Mouse (Mus musculus): ENCODE data around the gene Grap2. TPM values are rescaled to one million over a fixed set of nuclear protein-coding genes. Genes with fewer than 3 reads are reported as not detected.

Grap2 gene
- total RNA-seq, 2 experiments from 2014 or later: 0.64 to 1.3 TPM

DNA sequence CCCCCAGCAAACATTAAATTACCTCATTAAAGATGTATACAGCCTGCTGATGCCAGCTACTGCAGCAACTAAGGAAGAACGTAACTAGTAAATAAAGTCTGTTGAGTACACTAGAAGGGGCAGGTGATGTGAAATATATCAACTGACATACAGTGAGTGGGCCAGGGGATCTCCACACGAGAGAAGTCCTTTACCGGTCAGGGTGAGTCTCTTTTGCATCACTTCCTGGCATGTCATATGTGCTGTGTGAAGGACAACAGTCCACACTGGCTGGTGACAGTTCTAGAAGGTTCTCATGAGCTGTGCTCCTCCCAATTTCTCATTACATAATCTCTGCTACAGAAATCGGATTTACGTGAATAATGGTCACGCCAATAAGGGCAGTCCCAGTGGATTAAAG is 20.3 kb downstream of the Grap2 start:
- intact Hi-C loops (cut with DNase I): no loop called here
- no peak for DNase-seq (ENCODE audit: low spot score in 2 of 2)

DNA sequence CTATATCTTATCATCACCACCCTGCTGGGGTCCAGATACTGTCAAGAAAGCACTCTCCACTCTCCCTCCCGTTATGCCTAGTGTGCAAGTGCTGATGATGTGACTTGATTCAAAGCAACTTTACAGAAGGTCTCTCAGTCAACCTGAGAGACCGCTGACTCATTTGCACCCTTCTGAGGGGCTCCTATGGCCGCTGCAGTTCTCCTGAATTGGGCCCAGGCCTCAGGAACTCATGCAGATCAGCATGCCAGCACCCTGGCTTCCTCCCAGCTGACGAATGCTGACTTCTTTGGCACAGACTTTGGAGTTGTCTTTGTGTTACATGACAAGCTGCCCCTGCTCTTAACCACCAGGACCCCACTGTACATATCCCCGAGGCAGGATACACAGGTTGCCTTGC is 21.5 kb downstream of the Grap2 start:
- intact Hi-C loops (cut with DNase I): no loop called here
- DNase-seq (ENCODE audit: low spot score in 2 of 2): no peak

DNA sequence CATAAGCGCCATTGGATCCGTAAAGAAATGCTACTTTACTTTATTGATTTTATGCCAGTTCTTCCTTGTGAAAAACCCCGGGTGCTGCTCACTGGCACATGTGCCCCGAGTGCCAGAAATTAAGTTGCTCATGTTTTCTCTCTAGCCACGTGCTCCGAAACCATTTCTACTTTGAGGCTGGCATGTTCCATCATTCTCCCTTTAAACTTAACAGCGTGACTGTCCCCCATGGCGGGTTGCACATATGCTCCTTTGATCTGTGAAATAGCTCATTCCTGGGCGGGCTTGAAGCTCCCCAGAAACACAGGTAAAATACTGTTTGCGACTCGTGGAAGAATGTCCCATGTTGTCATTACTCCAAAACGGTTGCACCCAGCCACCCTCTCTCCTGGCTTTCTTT is 26.4 kb downstream of the Grap2 start:
- no peak for DNase-seq (ENCODE audit: low spot score in 2 of 2)
- intact Hi-C loops (cut with DNase I): no loop called here

DNA sequence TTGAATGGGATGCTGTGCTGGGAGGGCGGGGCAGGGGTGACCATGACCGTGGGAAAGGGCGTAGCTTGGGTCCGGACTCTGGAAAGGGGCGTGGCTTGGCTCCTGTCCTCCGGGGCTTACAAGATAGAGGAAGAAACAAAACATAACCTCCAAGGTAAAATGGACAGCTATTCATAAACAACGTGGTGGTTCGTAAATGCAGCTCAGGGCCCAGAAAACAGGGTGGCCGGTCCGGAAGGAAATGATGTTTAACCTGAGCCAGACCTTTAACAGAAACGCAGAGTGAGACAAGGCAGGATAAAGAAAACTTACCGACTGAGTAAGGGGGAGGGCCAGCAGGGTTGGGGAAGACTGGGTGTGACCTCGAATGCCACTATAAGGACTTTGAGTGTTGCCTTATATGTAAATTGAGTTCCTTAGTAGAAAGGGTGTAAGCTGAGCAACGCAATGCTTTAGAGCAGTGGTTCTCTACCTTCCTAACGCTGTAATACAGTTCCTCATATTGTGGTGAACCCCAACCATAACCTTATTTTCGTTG is 26.9 kb downstream of the Grap2 start:
- intact Hi-C loops (cut with DNase I): no loop called here
- no peak for DNase-seq (ENCODE audit: low spot score in 2 of 2)

DNA sequence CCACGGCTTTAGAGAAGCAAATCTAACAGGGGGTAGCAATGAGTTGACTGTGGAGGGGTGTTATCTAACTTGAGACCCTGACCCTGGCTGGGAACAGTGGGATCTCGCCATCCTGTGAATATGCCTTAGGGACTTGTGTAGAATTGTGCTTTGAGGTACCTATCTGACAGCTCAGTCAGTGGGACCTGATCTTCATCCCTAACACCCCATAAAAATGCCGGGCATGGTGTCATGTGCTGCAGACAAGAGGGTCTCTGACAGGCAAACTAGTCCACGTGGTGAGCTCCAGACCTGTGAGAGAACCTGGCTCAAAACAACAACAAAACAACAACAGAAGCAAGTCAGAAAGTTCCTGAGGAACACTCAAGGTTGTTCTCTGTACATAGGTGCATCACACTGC is 27.4 kb downstream of the Grap2 start:
- DNase-seq (ENCODE audit: low spot score in 2 of 2): no peak
- intact Hi-C loops (cut with DNase I): no loop called here

DNA sequence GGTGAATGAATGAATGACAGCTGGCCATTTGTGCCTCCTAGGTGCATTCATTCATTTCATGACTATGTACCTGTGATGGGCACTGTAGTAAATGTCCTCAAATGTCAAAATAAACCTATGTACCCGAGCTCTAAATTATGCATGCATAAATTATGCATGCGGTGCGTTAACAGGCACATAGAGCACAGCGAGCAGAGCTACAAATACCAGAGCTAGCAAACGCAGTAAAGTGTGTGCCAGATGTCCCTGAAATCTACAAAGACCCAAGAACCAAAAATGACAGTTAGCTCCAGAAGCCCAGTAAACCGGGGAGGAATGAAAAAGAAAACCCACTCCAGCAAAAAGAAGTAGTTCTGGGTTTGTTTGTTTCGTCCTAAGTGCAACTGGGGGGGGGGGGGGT is 29.1 kb downstream of the Grap2 start:
- intact Hi-C loops (cut with DNase I): no loop called here
- peak in 1 of 2 experiments; percentile 37 for DNase-seq (ENCODE audit: low spot score in 2 of 2)

DNA sequence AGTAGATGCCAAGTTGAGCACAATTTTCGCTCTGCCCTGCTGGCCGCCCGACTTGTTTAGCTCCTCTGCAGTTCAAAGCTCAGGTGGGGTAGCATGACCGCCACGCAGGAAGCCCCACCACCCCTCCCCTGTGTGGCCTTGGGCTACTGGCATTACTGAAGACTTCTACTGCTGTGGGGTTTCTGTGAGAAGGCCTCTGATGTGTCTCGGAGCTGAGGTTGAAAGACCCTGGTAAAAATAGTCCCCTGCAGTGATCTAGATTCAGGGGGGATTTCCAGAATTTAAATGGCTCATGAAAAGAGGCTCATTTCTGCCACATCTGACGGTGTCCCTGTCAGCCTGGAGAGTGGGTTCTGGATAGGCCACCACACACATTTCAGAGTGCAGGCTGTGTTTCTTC is 30.1 kb downstream of the Grap2 start:
- no peak for DNase-seq (ENCODE audit: low spot score in 2 of 2)
- intact Hi-C loops (cut with DNase I): no loop called here

DNA sequence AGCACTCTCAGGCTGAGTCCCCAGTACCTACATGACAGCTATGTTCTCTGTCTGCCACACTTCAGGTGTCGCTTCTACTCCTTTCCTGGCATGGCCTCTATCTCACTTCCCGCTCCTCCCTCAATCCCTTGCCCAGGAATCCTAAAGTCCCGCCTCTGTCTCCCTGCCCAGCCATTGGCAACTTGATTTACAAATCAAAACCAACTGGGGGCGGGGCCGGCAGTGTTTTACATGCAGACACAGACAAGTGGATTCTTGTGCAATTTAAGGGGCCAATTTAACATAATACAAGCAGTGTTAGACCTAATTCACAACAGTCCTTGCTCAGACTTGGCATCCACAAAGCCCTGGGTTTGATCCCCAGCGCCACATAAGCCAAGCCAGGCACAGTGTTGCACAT is 31.6 kb downstream of the Grap2 start:
- DNase-seq (ENCODE audit: low spot score in 2 of 2): no peak
- intact Hi-C loops (cut with DNase I): no loop called here

DNA sequence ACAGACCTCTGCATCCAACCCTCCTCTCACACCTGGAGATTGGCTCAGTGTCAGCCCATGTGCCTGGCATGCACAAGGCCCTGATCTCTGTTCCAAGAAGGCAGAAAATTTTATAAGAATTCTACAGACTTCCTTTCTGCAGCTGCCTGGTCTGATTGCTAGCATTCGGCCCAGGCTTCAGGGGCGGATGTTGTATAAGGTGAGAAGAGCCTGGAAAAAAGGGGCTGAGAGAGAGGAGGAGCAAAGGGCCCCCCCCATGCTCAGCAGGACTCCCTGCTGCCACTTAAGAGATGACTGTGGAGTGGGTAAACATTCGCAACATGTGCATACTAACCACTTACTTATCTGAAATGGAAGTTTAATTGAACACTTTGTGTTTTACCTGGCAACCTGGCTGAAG is 35.6 kb downstream of the Grap2 start:
- no peak for DNase-seq (ENCODE audit: low spot score in 2 of 2)
- intact Hi-C loops (cut with DNase I): no loop called here

DNA sequence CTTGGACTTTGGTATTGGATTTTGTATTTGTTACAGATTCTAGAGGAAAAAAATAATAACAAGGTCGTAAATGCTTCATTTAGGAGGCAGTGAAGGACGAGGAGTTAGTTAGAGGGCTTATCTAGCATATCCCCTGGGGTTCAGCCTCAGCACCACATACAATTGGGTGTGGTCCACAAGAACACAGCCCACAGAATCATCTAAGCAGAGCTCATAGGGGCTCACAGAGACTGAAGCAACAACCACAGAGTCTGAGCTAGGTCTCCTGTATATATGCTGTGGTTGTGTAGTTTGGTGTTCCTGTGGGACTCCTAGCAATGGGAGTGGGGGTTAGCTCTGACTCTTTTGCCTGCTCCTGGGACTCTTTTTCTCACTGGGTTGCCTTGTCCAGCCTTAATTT is 37.9 kb downstream of the Grap2 start:
- intact Hi-C loops (cut with DNase I): loop anchor here (5.0 kb wide), 1 partner anchor 78 kb away; no protein-coding TSS in a partner anchor
- DNase-seq (ENCODE audit: low spot score in 2 of 2): no peak

DNA sequence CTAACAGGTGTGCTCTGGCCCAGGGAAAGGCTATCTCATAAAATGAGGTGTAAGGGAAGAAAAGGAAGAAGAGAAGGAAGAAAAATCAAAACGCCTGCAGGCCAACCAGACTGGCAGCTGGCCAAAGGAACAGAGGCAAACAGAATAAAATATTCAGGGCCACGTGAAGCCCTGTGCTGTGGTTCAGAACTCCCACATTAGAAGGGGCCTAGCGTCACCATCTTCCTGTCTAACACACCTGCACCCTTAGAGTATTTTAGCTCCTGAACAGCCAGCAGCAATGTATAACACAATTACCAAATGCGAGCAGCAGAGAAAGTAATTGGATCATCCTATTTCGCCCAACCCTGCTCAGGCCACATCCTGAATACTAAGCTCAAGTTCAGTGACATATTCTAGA is 39.1 kb downstream of the Grap2 start:
- DNase-seq (ENCODE audit: low spot score in 2 of 2): no peak
- intact Hi-C loops (cut with DNase I): loop anchor here (5.0 kb wide), 1 partner anchor 79 kb away; no protein-coding TSS in a partner anchor

DNA sequence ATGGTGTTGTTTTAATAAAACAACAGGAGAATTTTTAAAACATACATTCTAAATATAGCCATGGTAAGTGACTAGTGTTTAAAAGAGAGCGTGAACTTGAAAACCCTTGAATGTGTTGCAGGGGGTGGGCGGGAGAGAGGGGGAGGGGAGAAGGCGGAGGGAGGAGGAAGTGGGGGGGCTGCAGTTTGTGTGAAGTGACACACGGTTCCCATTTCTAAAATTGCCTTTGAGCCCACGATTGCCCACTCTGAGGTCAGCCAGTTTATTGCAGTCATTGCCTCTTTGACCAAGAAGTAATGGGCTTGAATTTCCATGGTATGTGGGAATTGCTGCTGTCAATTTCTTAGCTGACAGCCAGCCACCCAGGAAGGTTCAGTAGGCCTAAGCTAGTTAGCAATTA is 41.5 kb downstream of the Grap2 start:
- intact Hi-C loops (cut with DNase I): loop anchor here (2.0 to 5.0 kb wide), 2 partner anchors 21 to 82 kb away; no protein-coding TSS in a partner anchor
- no peak for DNase-seq (ENCODE audit: low spot score in 2 of 2)

DNA sequence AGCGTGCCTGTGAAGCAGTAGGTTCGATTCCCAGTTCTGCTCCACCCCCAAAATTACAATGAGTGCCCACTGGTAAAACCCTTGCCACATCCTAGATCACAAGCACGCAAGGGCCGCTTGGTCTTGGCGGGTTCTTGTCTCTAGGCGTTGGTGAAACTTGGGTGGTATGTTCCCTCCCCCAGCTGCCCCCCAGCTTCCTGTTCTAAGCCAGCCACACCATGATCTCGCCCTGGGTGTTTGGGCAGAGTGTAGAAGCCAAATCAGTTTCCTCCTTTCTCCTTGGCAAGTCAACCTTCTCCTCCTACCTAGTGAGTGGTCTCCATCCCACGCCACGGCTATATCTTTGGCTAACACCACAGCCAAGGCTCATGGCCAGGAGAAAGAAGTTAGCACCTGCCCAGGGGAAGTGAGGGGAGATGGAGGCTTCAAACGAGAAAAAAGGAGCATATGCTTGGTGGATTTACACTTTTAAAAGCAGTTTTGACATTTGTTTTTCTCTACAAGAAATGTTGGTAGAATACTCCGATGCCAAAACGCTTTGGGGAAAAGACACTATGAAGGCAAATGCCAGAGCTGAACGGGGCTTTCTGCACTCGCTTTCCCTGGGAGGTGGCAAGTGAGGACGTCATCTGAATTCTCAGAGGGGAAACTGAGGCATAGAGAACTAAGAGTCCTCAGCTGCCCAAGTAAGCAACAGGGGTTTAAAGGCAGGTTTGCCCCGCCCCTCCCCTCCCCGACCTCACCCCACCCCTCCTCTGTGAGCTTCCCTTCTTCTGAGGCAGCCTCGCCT is 42.3 kb downstream of the Grap2 start:
- intact Hi-C loops (cut with DNase I): loop anchor here (2.0 to 5.0 kb wide), 5 partner anchors 20 to 327 kb away; partner anchors contain the start of gene Cacna1i
- peak in 1 of 2 experiments; percentile 77 for DNase-seq (ENCODE audit: low spot score in 2 of 2)

DNA sequence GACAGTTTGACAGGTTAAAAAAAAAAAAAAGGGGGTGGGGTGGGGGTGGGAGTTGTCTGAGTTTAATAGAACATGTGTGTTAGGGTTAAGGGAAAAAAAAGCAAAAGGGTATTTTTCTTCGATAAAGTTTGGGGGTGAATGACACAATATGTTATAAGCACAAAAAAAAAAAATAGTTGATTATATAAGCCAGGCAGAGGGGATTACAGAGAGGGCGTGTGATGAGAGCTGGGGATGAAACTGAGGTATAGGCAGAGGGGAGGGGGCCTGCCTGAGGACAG is 42.8 kb downstream of the Grap2 start:
- no peak for DNase-seq (ENCODE audit: low spot score in 2 of 2)
- intact Hi-C loops (cut with DNase I): loop anchor here (2.0 to 5.0 kb wide), 4 partner anchors 20 to 328 kb away; partner anchors contain the start of gene Cacna1i

DNA sequence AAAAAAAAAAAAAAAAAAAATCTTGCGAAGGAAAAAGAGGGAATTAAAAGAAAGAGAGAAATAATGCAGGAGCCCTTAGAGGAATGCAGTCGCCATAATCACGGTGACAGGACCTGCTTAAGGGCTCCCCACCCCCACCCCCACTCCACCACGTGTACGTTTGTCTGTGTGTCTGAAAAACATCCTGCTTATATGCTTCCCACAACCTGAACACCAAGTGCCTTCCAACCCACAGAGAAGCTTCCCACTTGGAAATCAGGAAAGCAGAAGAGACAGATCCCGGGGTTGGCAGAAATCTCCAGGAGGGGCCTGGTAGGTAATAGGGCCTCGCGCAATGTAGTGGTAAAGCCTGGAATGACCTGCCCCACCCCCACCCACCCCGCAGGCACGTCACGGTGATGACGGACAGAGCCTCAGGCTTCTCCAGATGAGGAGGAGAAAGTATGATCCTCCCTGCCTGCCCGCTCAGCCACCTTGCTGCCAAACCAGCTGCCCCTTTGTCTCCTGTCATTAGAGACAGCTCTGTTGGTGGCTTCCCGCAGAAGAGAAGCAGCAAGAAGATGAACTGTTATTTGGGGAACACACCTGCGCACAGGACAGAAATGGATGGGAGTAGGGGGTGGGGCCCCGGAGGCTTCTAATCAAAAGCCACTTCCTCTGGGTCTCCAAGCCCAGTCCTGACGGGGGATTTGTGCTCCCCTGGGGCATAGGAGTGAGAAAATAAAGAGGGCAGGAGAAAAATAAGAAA is 43.4 kb downstream of the Grap2 start:
- intact Hi-C loops (cut with DNase I): loop anchor here (2.0 to 5.0 kb wide), 4 partner anchors 19 to 329 kb away; partner anchors contain the start of gene Cacna1i
- DNase-seq (ENCODE audit: low spot score in 2 of 2): peak in 1 of 2 experiments; percentile 61

DNA sequence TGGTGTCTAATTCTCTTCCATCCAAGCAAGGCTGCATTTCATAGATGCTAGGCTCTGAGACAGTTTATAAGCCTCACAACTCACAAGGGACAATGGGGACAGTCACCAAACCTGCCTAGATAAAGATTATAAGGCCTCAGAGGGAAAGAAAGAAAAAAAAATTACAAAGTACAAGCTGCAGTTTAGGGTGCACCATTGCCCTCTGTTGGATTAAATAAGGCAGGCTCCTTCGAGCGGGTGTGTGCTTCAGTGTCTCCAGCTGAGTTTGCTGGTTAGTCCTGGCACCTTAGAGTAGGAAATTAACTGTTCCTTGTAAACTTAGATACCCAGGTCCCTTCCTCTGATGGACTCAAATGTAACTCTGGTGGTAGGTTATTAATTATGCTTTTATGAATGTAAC is 45.4 kb downstream of the Grap2 start:
- peak in 1 of 2 experiments; percentile 51 for DNase-seq (ENCODE audit: low spot score in 2 of 2)
- intact Hi-C loops (cut with DNase I): loop anchor here (5.0 kb wide), 3 partner anchors 116 to 331 kb away; partner anchors contain the start of gene Cacna1i

DNA sequence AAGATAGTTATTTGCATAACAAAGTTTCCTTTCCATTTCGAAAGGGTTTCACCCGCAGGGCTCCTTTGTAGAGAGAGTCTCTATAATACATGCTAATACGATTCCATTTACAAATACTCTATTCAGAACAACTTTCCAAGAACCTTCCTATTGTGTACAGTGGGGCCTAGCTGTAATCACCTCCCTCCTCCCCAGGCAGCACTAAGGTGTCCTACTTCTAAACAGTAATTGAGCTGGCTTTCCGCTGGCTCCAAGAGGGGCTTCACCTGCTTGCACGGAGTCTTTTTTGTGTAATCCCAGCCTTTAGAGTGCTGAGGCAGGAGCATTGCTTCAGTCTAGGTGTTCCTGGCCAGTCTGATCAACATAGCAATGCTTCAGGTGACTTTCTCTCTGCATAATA is 46.8 kb downstream of the Grap2 start:
- intact Hi-C loops (cut with DNase I): loop anchor here (5.0 kb wide), 3 partner anchors 117 to 332 kb away; partner anchors contain the start of gene Cacna1i
- no peak for DNase-seq (ENCODE audit: low spot score in 2 of 2)

DNA sequence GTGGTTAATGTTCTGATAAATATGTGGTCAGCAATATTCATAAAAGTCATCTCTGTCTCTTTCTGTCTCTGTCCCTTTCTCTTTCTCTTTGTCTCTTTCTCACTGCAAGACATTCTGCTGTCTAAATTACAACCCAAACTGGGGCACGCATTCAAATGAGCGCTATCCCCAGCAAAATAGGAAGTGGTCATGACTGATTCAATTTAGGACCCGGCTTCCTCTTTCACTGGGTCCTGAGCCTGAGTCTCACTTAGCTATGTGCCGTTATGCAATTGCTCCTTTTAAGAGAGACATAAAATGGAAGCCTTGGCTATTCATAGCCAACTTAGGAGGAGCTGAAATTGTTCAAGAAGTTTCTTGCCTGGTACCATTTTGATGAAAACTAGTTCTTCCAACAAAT is 47.4 kb downstream of the Grap2 start:
- intact Hi-C loops (cut with DNase I): loop anchor here (5.0 kb wide), 3 partner anchors 117 to 332 kb away; partner anchors contain the start of gene Cacna1i
- peak in 1 of 2 experiments; percentile 30 for DNase-seq (ENCODE audit: low spot score in 2 of 2)

DNA sequence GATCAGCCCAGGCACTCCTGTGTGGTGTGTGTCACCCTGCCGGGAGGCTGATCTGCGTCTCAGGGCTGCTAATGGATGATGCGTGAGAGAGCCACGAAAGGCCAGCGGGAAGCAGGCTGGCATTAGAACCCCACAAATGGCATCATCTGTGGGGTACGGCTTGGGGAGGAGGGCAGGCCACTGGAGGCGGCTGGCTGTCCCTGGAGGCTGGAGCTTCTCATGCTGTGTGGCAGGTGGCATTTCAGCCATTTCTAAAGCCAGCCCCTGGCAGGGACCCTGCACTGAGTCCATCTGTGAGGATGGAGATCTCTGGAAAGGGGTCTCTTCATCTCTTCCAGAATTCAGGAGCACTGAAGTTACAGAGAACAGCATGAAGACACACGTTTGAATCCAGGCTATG is 48.0 kb downstream of the Grap2 start:
- intact Hi-C loops (cut with DNase I): no loop called here
- DNase-seq (ENCODE audit: low spot score in 2 of 2): no peak

DNA sequence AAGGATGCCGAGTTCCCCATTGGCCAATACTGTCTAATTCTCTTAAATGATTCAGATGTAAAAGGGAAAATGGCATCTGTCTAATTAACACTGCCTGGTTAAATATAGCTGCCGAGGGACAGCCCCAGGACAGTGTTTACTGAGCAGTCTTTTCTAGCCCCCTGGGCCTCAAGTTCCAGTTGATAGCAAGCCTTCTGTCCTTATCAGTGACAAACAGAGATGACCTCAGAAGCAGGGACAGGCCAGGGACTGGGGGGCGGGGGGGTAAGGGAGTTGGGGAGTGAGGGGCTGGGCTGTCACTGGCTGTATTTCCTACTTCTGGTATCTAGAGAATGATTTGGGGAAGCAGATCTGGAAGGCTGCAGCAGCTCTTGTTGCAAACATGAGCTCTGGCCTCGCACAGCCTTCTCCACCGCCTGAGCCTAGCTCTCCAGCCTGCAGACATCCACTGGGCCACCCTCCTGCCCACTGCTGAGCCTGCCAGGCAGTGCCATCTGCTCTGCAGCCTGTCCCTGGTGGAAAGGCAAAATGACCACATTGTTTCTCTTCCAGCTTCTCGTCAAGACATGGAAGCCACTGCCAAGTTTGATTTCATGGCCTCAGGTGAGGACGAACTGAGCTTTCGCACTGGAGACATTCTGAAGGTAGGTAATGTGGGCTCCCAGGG is 50.9 kb downstream of the Grap2 start:
- DNase-seq (ENCODE audit: low spot score in 2 of 2): peak in 1 of 2 experiments; percentile 45
- intact Hi-C loops (cut with DNase I): no loop called here

Measured in left cerebral cortex, postnatal 25 days (tissue).